Mouse (Mus musculus) telencephalon, adult 2 months (tissue): ENCODE measurements around the gene Elmo1.

Source experiments
- DNase-seq: peaks from one replicate; pipeline ENCODE4 v3.0.0-alpha.2; 2011; ENCODE audit warnings: low read depth, low spot score

The Elmo1 gene

GRCm38 (mm10) chr13:20121385-20122043 is 31.1 kb downstream of the Elmo1 start:
- no peak for DNase-seq

DNA sequence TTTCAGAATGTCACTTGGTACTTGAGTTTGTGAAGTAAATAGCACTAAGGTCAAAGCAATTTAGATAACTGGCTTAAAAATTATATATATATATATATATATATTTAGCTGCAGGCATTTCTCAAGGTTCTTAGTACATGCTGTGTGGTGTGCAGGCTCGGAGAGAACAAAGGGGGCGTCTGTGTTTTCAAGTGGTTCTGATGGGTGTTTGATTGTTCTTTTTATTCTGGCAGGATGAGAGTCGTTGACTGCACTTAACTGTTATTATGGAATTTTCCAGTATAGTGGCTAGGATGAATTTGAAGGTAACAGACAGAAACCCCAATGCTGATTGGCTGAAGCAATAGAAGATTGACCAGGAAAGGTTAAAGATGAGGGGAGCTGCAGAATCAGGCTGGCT is 33.6 kb downstream of the Elmo1 start:
- DNase-seq = no peak

- DNase-seq = no peak
Observed at GRCm38 (mm10) chr13:20124965-20125364, 34.6 kb downstream of the Elmo1 start.

- DNase-seq = no peak
Observed at GRCm38 (mm10) chr13:20125845-20126244, 35.4 kb downstream of the Elmo1 start.

DNA sequence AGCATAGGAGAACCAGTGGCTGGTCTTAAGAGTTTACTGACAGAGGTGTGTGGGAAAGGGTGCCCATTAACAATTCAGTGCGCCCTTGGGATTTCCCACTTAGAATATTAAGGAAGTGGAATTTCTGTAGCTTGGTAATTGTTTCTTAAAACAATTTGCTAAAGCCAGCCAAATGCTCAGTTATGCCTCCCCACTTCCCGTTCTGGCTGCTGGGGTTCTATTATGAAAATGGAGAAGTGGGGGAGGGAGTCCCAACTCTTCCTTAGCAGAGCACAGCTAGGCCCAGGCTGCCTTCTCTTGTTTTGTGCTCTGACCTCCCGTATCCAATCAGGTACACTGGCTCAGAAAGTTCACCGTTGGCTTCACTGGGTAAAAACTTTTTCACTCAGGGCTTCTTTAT is 37.2 kb downstream of the Elmo1 start:
- DNase-seq = no peak

DNA sequence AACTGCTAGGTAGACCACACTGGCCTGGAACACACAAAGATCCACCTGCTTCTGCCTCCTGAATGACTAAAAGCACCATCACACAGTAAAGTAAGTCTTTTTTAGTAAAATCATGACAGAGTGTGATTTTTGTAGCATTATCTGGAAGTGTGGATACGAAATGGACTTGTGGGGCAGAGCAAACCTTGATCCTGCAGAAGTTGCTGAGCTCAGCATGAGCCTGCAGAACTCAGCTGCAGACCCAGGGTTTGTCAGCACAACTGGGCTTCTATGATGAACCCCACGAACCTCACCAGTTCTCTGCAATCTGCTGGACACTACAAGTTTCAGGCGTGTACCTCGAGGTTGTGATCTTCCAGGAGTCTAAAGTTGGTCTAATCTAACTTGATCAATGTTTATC is 37.7 kb downstream of the Elmo1 start:
- no peak for DNase-seq

- no peak for DNase-seq
Observed at GRCm38 (mm10) chr13:20130731-20131130, 40.3 kb downstream of the Elmo1 start.

- no peak for DNase-seq
Observed at GRCm38 (mm10) chr13:20131322-20131997, 41.1 kb downstream of the Elmo1 start.

GRCm38 (mm10) chr13:20131998-20132371 is 41.6 kb downstream of the Elmo1 start:
- DNase-seq = no peak

- DNase-seq = no peak
Observed at GRCm38 (mm10) chr13:20133602-20134394, 43.4 kb downstream of the Elmo1 start.

DNA sequence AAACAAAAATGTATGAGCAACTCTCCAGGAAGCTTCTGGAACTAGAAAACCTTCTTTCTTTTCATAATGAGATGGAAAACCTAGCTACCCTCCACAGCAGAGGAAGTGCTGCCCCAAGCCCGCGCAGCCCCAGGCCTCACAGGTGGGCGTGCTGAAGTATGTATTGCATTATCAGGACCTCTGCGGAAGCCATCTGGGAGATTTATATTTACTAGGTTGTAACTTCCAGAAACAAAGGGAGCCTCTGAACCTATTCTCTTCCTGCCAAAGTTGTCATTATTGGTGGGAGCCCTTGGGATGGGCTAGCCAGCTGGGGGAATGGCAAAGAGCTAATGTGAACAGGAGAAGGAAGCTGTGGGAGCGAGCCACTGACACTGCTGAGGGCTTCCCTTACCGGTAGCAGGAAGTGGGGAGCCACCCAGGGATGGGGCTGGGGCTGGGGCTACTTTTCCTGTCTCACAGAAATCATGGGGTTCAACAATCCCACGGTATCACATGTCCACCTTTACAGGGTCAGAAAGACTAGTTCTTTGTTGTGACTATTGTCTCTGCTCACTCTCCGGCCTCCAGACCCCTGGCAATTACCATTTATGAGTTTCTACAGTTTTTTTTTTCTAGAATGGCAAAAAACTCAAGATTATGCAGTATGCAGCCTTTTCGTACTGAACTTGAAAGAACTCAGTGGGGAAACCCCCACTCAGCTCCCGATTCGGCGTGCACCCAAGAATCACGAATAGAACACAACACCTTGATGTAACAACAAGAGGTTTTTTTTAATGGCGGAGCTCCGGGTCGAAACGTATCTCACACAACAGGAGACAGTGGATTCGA is 44.2 kb downstream of the Elmo1 start:
- DNase-seq = no peak

GRCm38 (mm10) chr13:20136753-20137152 is 46.4 kb downstream of the Elmo1 start:
- DNase-seq = no peak

GRCm38 (mm10) chr13:20138466-20138865 is 48.1 kb downstream of the Elmo1 start:
- no peak for DNase-seq

GRCm38 (mm10) chr13:20139060-20139459 is 48.7 kb downstream of the Elmo1 start:
- DNase-seq = no peak

DNA sequence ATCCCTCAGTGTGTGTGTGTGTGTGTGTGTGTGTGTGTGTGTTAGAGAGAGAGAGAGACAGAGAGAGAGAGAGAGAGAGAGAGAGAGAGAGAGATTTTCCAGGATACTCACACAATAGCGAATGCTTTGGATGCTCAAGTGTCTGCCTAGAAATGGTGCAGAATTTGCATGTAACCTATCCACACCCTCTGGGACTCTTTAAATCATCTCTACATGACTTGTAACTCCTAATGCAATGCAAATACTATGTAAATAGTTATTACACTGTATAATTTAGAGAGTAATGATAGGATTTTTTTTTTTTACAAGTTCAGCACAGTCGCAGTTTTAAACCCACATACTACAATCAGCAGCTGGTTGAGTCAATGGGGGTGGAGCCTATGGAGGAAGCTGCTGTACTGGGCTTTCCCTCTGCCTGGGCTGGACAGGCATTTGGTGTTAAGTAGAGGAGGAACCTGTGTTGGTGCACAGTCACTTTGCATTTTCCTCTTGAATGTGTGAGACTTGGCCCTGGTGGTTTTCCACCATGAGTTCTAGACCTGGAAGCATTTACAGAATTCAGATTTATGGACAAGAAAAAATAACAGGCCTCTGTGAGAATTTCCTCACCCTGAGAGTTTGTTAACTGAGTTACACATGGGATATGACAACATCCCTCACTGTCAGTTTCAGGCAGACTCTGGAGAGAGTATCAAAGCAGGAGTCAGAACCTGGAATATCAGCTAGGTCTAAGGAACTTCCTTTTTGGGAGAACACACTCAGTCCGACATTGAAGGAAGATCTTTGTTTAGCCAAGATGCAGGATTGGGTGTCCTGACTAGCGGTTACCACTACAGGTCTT is 49.6 kb downstream of the Elmo1 start:
- no peak for DNase-seq

- DNase-seq = no peak
Observed at GRCm38 (mm10) chr13:20142637-20143036, 52.2 kb downstream of the Elmo1 start.

- no peak for DNase-seq
Observed at GRCm38 (mm10) chr13:20146848-20147247, 56.5 kb downstream of the Elmo1 start.

GRCm38 (mm10) chr13:20147736-20148135 is 57.3 kb downstream of the Elmo1 start:
- DNase-seq = no peak

DNA sequence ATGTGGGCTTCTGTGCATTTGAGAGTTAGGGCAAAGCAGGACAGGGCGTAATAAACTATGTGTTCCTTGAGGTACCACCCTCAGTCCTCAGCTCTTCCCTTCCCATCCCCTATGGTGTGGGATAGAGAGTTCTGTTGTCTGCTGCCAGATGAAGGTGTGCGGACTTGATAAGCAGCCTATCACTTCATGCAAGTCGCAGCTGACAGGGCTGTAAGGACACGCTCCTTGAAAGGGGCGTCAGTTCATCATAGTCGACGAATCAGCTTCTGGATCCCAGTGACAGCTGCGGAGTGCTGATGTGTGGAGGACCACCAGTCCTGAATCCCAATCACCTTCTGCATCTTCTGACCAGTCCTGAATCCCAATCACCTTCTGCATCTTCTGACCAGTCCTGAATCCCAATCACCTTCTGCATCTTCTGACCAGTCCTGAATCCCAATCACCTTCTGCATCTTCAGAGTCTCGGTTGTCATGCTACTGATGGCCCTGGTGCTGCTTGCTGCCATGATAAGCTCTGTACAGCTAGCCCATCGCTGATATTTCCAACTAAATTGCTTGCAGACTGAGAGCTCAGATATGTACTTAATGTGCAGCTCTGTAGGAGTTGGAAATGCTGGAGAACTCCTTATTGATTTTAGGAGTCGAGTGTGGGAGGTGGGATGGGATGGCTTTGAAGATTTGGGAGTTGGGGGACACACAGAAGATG is 59.9 kb downstream of the Elmo1 start:
- DNase-seq = no peak

DNA sequence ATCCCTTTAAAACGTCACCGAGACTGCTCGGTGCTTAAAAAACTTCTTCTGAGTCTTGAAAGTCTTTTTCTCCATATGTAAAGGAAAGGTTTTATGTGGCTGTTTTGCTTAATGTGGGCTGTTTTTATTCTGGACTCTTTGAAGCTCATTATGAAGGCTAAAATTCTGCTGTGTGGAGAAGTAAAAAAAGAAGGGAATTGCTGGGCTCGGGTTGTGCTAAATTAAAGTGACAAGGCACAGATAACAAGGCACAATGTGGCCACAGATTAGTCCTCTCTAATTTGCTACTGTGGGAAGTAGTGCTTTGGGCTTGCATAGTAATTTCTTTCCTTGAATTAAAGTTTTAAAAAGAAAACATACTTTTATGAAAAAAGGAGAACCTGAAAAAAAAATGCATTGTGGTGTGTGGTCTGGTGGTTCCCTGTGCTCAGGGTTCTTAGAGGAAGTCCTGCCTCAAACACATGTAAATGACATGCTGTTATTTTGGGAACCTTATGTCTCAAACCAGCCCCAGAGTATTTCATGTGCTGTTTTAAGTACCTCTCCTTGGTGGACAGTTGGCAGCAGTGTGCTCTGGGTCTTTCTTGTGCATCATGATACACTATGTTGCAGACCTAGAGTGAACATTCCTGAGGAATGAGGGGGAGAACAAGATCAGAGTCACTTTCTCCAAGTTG is 61.0 kb downstream of the Elmo1 start:
- peak; percentile 29 for DNase-seq
